Mouse (Mus musculus) thymus, postnatal 14 days (tissue): ENCODE measurements around the gene Efcab7.

Experiments used
- DNase-seq: peaks from one replicate; pipeline ENCODE4 v3.0.0; 2021

The Efcab7 gene

DNA sequence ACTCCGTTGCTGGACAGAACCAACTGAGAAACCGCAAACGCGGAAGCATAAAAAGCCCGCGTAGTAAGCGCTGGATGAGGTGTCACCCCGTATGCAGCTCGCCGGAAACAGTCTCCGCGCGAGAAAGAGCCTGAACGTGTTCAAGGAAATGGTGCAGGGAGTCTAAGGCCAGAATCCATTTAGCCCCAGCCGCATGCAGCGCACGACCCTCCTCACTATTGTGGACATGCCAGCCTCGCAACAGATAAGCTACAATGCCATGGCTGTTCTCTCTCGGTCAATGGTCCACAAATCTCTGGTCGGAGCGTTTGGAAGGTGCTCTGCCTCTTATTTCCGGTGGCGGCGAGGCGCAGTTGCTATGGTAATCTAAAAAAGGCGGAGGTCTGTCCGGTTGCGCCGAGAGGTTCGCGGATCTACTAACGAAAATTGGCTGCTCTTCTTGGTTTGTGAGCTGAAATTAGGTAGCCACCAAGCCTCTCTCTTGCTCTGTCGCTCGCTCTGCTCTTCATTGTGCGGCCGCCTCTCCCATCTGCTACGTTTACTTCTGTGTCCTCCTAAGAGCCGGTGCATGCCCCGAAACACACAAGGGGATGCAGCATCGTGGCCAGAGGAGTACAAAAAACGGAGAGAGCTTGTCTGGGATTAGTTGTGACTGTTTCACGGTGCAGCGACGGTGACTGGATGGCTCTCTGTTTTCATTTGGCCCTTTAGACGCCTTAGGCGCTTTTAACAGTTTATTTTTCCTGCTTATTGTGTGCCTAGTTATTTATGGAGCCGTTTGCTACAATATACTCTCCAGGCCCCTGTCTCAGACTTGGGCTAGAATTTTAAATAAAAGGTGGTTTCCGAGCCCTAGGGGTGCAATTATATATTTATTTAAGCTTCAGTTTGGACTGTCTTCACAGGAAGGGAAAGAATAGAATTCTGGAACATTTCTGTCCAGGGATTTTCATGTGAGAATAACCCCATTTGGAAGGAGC, at the start of gene Efcab7:
Gene Efcab7 (plus strand): TSS at position 105 of the 980 bp plus-strand sequence.
- peak; percentile 85 for DNase-seq

DNA sequence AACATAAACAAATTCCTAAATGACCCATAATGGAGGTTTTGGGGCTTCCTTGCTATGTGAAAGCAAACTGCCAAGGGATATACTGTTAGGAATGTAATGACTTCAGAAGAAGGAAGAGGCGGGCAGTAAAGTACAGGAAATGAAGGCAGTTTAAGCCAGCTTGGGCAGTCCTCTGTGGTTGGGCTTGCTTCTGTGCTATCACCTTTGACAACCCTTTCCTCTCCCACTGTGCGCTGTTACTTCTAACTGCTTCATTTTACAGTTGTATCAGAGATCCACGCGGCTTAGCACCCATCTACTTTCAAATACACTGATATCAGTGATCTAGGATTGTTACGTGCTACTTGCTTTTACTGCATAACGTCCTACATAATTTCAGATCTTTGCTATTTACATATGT, 36.6 kb upstream of the Efcab7 start:
- no peak for DNase-seq

DNA sequence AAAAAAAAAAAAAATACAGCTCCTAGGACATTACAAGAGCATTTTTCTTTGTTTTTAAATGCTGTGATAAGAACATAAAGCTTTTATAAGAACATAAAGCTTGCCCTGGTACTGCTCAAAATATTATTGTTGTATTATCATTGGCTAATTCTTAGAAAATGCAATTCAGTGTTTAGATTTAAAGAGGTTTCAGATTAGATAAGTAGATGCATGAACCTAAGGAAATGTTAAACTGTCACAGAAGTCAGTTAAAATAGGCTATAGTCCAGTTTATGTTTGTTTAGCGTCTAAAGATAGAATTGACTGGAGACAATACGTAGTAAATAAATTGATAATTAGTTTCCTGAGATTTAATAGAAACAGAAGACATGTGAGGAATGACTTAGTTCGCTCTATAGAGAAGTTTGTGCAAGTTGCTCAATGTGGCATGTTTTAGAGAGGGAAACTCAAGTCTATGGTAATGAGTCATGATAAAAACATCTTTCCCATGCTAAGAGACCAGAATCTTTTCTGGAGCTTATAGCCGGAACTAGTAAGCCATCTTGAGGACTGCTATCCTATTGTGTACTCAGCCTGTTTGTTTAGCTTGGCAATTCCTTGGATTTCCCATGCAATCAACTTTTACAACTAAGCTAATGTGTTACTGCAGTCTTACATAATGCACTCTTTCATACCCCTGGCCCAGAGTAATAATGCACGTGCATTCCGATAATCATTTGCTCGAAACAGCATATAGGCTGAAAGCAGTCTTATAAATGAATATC, 12.1 kb upstream of the Efcab7 start:
- no peak for DNase-seq

DNA sequence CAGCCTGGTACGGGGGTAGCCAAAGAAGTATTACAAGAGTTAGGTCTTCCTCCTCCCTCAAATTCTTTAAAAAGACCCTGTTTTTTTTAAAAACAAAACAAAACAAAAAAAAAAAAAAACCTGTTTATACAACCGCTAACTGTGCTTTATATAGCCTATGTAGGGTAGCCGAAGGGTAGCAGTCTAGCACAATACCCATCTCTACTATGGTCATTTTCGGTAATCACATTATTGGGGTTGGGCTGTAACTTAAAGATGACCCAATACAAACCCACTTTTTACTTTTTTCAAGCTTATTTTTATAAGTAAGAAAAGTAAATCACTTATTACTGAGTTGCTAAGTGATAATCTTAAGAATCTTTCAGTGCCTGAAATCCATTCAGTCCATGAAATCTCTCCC, 661 bp upstream of the Efcab7 start:
- DNase-seq, result no peak

DNA sequence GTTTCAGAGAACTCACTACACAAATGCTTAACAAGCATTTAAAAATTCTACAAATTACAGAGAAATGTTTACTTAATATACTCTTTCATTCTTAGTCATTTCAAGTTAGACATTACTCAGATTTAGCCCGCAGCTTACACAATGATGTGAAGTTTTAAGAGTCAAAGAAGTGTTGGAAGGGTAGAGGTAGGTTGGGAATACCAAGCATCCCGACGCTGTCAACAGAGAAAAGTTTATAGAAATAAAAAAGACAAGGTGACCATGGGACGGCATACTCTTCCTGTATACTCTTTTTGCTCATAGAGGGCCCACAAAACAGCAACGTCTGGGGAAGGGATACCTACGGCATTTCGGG, 282 bp upstream of the Efcab7 start:
- DNase-seq, result no peak

DNA sequence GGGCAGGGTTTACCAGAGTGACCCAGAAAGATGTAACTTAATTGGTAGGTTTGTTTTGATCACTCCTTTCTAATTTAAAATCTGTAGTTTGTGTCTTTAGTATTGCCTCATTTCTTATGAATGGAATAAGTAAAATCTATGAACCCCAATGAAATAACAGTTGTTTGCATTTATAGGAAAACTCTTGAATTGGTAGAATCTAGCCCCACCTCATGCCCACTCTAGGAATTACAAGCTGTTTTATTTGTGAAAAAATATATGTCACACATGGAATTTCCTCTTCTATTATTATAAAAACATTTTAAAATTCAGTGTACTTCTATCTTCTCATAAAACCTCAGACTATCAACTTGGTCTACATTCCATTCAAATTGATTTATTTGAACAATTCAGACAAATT, 52.9 kb downstream of the Efcab7 start:
- peak; percentile 17 for DNase-seq

DNA sequence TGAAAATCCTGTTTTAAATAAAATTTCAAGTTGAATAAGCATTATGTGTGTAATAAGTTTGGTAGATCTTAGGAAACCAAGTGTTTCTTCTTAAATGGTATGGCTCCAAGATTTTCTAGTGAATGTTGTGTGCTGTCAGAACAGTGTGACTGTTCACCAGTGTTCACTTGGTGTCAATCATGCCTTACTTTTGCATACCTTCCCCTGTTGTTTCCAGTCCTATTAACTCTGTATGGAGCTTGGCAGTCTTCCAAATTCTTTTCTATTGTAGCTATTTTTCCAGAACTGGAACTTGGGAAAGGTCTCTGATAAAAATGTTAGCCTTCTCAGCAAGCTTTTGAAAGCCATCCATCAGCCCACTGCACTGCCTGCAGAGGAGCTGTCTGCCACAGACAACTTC, 53.4 kb downstream of the Efcab7 start:
- no peak for DNase-seq

DNA sequence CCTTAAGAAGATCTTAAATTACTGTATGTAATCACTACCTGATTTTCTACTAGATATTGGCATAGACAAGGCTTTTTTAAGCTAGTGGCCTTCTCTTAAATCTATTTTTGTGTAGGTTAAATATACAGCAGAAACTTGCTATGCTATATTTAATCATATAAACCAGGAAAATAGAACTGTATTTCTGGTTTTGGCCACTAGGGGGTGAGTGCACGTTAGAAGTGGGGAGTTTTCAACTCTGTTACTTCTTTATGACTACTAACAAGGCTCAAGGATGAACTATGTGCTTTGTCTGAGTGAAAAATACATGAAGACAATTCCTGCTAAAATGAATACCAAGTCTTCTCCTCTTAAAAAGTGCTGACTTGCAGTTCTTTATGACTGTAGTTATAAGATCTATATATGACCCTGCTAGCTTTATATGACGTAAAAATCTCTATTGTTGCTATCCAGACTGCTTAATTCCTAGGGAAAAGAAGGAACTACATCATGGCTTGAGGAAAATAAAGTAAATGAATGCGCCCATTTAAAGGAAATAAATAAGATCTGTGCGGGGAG, 85.0 kb downstream of the Efcab7 start:
- peak; percentile 14 for DNase-seq

DNA sequence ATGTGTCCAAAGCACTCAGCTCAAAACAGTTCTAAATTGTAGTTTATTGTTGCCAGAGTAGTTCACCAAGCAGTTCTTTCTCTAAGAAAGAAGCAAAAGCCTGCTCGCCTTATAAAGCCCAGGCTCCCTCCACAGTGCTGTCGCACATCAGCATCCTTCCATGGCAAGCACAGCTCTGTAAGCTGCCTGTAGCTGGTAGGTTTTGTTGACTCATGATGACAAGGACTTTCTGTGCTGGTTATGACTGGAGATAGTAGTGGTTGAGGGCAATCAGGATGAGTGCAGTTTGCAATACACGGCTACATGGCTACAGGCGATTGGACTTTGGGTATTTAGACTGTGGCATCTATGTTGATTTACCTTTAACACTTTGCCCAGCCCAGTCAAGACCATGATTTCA, 97.4 kb downstream of the Efcab7 start:
- no peak for DNase-seq

DNA sequence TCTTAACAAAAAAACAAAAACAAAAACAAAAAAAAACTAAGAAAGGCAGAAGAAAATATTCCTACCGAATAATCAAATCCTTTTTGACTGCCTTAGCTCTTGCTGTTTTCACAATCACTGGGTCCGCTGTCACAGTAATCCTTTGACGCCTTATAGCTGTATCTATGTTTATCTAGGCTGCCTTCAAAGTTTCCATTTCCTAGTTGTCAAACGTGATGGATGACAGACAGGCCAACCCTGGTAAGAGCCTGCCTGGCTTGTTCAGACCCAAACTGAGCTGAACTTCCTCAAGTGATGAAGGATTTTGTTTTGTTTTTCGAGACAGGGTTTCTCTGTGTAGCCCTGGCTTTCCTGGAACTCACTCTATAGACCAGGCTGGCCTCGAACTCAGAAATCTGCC, 99.5 kb downstream of the Efcab7 start:
- DNase-seq, result no peak

DNA sequence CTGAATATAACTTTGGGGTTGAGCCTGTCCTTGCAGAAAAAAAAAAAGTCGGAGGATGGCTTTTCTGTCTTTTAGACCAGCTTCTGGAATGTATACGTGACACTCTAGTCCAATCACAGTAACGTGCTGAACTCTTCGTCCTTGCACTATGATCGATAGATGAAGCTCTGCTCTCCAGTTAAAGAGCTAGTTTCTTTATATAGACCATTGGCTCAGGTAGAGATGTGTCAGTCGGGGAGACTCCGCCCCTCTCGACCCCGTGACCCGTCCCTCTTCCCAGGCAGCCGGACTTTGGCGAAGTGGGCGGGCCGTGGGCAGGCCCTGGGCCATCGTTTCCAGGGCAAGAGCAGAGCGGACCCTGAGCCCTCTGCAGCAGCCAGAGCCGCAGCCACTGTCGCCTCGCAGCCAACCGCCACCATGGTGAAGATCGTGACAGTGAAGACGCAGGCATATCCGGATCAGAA, 100.2 kb downstream of the Efcab7 start, which contains the start of gene Pgm1:
Gene Pgm1 (plus strand): TSS at position 266 of the 464 bp plus-strand sequence.
- DNase-seq, result peak; percentile 67

DNA sequence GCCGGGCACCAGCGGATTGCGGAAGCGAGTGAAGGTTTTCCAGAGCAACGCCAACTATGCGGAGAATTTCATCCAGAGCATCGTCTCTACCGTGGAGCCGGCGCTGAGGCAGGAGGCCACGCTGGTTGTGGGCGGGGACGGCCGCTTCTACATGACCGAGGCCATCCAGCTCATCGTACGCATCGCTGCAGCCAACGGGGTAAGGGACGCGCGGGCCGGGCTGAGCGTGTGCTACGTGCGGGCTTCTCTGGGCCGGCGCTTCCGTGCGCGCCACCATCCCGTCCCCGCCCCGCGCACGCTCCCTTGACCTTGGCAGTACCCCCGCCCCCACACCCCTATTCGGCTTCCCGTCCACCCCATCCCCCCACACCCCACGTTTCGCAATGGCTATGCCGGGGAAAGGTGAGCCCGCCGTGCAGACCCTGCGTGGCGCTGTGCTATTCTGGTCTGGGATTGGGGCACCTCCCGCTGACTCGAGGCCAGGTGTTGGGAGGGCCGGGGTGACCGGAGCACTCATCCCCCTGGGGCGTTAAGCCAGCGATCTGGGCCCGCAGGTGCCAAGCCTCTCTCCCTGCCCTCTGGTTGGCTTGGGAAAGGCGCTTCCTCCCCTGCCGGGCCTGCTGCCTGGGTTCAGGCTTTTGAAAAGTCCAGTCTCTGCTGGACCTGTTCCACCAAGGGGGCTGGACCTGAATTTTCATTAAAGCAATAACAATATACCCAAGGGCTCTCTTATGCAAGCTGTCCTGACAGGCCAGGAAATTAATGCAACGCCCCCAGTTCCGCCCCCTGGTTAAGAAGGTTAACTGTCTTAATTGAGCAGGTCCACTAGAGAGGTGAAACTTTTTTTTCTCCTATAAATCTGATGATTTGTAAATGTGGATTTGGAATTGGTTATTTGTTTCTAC, 100.9 kb downstream of the Efcab7 start, which contains the start of gene Itgb3bp:
Gene Itgb3bp (minus strand): TSS at position 201 of the 905 bp plus-strand sequence.
- peak; percentile 69 for DNase-seq

DNA sequence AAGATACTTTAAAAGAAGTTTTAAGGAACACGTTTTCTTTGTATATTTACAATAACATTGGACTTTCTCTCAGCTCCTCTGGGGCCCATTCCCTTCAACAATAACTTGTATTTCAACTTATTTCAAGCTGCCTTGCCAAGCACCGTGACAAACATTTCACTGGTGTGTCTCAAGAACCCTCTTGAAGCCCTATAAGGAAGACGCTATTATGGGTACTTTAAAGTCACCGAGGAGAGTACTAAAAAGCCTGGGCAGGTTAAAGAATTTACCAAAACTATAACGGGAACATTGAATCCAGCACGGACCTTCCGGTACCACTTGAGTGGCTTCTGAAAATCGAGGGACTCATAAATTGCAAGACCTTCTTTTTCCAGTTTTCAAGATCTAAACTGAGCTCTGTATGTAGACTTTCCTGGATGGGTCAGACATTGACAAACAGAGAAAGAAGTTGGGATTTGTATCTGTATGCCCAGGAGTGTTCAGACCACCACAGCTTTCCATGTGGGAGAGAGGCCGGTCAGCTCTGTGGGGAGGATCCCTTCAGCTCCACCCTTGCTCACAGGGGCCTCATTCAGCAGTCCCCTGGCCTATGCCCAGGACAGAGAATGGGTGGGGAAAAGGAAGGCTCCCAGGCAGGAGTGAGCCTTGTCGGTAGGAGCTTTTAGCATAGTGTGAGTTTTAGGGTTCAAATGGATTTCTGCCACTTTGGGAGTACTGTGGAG, 101.7 kb downstream of the Efcab7 start:
- DNase-seq, result no peak

DNA sequence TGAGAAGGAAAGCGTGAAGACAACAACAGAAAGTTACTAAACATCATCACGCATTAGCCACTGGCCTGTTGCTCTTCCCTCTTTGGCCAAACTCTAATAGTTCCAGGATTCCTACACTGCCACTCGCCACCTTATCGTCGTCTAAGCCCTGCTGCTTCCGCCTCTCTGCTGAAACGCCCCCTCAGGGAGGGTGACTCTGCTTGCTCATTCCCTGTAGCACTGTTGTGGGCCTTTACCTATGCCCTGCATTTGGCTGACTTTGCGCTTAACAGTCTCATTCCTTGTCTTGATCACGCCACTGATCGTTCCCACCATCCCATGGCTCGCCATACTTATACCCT, 102.2 kb downstream of the Efcab7 start:
- no peak for DNase-seq

DNA sequence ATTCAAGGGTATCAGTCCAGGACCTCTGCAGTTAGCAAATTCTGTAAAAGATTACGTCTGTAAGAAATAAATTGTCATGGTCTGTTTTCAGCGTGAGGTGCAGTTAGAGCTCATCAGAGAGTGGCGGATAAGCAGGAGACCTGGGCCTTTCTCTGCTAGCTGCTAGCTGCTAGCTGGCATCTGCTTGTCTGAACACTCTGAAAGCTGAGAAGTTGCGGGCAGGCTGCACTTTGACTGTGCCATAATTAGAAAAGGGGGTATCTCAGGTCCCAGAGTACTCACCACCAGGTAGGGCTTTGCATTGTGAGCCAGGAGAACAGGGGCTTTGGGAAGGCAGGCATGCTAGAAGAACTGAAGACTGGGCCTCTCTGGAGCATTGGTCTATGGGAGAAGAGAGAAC, 102.8 kb downstream of the Efcab7 start:
- no peak for DNase-seq

DNA sequence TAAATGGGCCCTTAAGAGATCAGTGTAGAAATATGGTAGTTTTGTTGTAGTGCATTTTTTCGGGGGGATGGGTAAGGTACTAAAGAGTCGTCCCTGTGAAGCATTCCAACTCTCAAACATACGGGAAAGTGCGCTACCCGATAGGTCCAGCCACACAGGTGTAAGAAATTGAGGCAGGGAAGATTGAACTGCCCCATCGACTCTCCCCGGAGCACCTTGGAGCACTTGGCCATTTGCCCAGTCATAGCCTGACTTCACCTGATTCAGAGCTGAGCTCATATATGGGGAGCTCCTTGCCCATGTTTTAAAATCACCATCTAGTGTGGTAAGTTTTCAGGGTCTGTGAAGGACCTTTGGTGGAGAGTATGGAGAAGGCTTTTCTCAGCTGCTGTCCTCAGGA, 105.9 kb downstream of the Efcab7 start:
- DNase-seq, result no peak

DNA sequence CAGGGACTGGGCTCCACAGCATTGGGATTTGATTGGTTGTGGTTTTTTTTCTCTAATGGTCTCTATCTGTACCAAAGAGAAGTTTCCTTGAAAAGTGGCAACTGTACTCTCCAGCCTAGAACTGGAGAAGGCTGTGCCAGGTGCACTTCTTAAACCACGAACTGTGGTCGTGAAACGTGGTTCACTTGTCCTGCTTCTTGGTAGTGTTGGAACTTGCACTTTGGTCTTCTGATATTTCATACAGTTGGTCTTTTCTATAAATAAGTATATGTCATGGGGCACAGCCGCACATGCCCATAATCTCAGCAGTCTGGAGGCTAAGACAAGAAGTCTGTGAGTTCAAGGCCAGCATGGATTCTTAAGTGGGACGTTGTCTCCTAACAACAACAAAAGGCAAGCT, 107.3 kb downstream of the Efcab7 start:
- no peak for DNase-seq

DNA sequence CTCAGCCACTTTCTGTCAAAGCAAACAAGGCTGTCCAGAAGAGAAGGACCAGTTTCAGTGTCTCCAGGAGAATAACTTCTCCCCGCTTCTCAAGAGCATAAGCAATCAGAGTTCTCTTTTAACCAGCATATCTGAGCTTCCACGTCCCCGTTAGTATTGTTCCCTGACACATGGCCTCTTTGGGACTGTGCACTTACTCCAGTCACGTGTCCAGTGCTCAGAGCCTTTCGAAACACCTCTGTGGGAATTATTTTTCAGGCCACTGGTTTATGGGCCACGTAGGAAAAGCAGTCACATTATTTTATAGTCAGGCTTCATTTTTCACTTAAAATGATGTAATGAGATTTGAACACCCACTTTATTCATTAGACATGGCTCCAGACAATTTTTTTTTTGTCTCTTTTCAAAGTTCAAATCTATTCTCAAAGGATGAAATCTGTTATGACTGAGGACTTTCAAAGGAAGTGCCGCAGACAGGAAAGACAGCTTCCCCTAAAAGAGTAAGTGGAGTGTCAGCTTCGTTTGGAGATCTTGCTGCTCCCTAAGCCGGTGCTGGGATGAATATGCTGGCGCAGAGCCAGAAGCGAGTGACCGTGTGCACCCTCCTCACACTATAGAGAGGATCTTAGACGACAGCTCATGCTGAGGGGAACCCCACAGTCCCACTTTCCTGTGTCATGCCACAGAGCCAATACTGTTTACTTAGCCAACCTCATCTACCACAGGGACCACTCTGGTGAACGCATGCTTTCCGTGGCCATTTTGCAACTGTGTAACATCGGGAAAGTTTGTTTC, 110.9 kb downstream of the Efcab7 start:
- no peak for DNase-seq

DNA sequence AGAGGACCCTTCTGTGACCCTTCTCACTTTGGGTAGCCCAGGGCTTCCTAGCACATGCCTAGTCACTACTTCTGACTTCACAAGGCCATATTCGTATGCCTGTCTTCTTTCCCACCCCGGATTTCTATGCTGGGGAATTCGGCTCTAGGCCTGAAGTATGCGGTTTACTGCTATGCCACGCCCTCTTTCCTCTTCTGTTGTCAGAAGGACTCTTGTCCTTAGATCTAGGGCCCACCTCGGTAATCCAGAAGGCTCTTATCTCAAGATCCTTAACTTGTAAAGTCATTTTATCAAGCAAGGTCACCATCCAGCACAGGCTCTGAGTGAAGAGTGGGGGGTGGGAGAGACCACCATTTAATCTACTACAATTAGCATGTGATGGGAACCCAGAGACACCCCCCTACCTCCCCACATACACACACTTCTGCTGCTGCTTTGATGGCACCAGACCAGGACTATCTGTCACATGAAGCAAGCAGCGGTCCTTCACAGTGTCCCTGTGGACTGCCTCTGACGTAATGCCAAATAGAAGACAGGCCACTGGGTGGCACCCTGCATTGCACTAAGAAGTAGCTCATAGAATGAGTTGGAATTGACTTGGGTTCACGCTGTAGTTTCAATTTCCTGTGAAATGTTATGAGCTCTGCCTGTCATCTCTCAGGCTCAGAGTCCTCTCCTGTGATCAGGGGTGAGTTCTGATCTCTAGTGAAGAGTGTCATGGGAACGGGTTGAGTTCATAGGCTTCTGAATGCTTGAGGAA, 112.8 kb downstream of the Efcab7 start:
- peak; percentile 9 for DNase-seq

DNA sequence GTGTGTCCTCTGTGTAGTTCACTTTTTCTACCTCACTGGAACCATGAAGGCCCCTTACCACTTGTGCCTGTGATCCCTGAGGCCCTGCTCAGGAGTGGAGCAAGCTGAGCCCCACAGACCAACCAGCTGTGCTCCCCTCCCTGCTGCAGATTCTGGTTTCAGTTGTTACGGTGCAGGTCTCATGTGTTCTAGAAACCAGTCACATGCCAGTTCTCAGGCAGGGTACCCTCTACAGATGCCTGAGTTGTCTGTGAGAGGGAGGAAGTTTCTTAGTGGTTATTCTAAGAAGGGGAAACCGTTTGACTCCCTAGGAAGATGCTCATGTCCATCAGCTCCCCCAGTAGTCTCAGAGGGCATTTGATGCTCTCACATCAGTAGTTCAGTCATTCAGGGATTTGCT, 115.6 kb downstream of the Efcab7 start:
- DNase-seq, result no peak
